Mouse (Mus musculus): Measurements from ENCODE around the gene Eda. TPM values are rescaled to one million over a fixed set of nuclear protein-coding genes. Genes with fewer than 3 reads are reported as not detected.
A peak's percentile ranks its signal among the peaks of the same experiment; 100 is the strongest.
"Not testable (repeated sequence)": the region's sequence is repeated elsewhere in the genome, so short reads cannot be mapped to it uniquely, and the experiment has no call there.

Eda gene
- polyA plus RNA-seq, 1 experiment from 2014 or later: 3.2 TPM

DNA sequence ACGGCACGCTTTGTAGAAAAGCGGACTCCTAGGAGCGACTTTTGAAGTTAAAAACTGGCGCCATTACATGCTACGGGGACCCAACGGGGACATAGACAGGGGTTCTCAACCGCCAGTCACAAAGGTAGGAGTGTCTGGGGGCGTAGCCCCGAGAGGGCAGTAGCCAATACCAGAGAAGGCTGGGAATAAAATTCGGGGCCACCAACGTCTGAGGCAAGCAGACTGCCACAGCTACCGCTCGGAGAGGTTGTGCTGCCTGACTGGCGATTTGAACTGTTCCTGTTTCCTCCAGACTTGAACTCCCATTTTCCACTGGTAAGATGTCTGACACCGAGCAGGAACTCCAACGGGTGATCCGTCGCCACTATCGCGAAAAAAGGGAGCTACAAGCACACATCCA lies 453.3 kb downstream of the Eda start, which contains the start of gene Otud6a:
Gene Otud6a (plus strand): TSS at position 321 of the 400 bp plus-strand sequence.
- Histone ChIP-seq H3K4me3 (no peak within 1 kb of the TSS), H3K27me3 (no peaks in the 10 kb centered on the region), H3K9me3 (replicated peaks) (no peaks in the 10 kb centered on the region), H3K27ac (no peak within 1 kb of the TSS), H3K36me3 (no peaks in the 10 kb centered on the region), H3K4me1 (replicated peaks) (no peaks in the 10 kb centered on the region), H3K4me2 (no peak within 1 kb of the TSS), H3K9ac (no peak within 1 kb of the TSS)
- 83% methylated on average over 21 of the region's 21 CpGs for WGBS
- ATAC-seq (replicated peaks; ENCODE audit: insufficient number of reproducible peaks, insufficient read depth, low FRiP score, low read depth): no peak

DNA sequence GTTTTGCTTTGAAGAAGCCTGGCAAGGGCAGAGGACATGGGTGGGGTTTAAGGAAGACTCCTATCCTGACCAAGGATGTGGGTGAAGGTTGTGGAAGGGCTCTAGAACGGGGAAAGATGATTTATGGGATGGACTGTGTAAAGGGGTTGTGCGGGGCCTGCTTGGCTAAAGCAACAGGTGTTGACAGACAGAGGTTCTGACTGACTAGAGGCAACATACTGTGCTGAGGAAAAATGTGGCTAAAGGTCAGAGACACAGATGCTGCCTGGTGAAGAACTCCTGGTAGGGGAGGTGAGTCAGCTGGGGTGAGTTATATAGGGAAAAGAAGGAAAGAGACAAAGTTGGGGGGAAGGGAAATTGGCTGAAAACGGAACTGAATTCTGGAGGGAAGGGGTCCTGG lies 456.9 kb downstream of the Eda start:
- Histone ChIP-seq H3K9ac (no peak overlapping the region), H3K4me3 (no peak overlapping the region), H3K9me3 (replicated peaks) (no peaks in the 10 kb centered on the region), H3K27me3 (no peaks in the 10 kb centered on the region), H3K4me1 (replicated peaks) (no peaks in the 10 kb centered on the region), H3K4me2 (no peak overlapping the region), H3K36me3 (no peaks in the 10 kb centered on the region), H3K27ac (no peak overlapping the region)
- 39% methylated on average over 3 of the region's 3 CpGs for WGBS
- no peak for ATAC-seq (replicated peaks; ENCODE audit: insufficient number of reproducible peaks, insufficient read depth, low FRiP score, low read depth)

DNA sequence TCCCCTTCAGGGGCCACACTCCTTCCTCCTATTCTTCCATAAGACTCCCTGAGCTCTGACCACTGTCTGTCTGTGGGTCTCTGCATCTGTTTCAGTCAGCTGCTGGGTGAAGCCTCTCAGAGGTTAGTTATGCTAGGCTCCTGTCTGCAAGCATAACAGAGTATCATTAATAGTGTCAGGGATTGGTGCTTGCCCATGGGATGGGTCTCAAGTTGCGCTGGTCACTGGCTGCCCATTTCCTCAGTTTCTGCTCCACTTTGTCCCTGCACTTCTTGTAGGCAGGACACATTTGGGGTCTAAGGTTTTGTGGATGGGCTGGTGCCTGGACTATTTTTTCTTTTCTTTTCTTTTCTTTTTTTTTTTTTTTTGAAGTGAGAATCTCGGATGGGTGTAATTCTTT lies 467.2 kb downstream of the Eda start, which contains the start of gene Awat2:
Gene Awat2 (minus strand): TSS at position 101 of the 400 bp plus-strand sequence.
- 75% methylated on average over 2 of the region's 2 CpGs for WGBS
- H3K4me3 ChIP-seq; H3K9ac ChIP-seq; H3K4me2 ChIP-seq; ATAC-seq (replicated peaks; ENCODE audit: insufficient number of reproducible peaks, insufficient read depth, low FRiP score, low read depth); H3K36me3 ChIP-seq; H3K27me3 ChIP-seq; H3K9me3 ChIP-seq (replicated peaks); H3K27ac ChIP-seq; H3K4me1 ChIP-seq (replicated peaks): not testable (repeated sequence)

DNA sequence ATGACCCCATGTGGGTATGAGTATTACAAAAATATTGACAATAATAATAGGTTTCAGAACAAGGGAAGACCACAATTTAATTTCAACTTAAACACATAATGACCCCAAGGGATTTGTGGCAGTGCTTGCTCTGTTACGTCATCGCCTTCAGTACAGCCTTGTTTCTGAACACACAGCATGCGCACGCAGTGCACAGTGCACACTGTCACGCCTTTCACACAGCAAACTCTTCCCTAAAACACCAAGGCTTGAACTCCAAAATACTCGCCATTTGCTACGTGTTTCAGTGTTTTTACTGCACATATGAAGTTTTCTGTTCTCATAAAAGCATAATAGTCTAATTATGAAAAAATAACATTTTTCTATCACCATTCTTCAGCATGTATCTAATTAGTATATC lies 468.1 kb downstream of the Eda start:
- H3K27me3 ChIP-seq: peaks cover 4% of the 10 kb centered on the region; the same call in 1 of the 2 replicates
- H3K9ac ChIP-seq: no peak overlapping the region
- no peak overlapping the region for H3K4me2 ChIP-seq
- H3K36me3 ChIP-seq: no peaks in the 10 kb centered on the region
- no peaks in the 10 kb centered on the region for H3K9me3 ChIP-seq (replicated peaks)
- H3K4me3 ChIP-seq: no peak overlapping the region
- no peak overlapping the region for H3K27ac ChIP-seq
- ATAC-seq (replicated peaks; ENCODE audit: insufficient number of reproducible peaks, insufficient read depth, low FRiP score, low read depth): no peak
- WGBS: 82% methylated on average over 7 of the region's 7 CpGs
- no peaks in the 10 kb centered on the region for H3K4me1 ChIP-seq (replicated peaks)

MicroRNAs within 50 kb of the gene (microRNA counts, 519-probe panel; counts per million panel counts)
- microRNA mmu-miR-676: 2,804 counts per million, percentile 68 among the panel's probes with 10 or more counts

Small RNA genes lying within 50 kb of the gene (microRNA-seq; reads per million reads assigned to microRNA genes)
- gene Mir676: 922 reads per million, percentile 77 among the genes with 10 or more reads in this experiment

Other genes starting within 250 kb of the Eda start
- gene Tmem28, start 154.6 kb upstream of the Eda start, polyA plus RNA-seq (2015; fragmentation: Nextera tagmentation; extraction: Ambion mirVana): 0.04 TPM in 1 of 2 replicates, not detected in the other